Mouse (Mus musculus) hindbrain, embryonic 13.5 days (tissue): ENCODE data around the gene Rbm6. TPM values are rescaled to one million over a fixed set of nuclear protein-coding genes. Genes with fewer than 3 reads are reported as not detected.

Experiments
- ATAC-seq: fragments of 200-750 bp; cut with Nextera tagmentation; 2 replicates; pipeline ENCODE4 v1.8.0; 2017; ENCODE audit warnings: moderate TSS enrichment; ENCODE audit not compliant: low FRiP score
- H3K27ac ChIP-seq: fragments of 300-500 bp; sonication (generic); 2 replicates; pipeline ENCODE4 v1.5.1; 2015; ENCODE audit warnings: inconsistent platforms, mild to moderate bottlenecking, moderate library complexity
- H3K27me3 ChIP-seq: fragments of 300-500 bp; sonication (generic); 2 replicates; pipeline ENCODE4 v1.6.1; 2015; ENCODE audit warnings: mild to moderate bottlenecking, inconsistent platforms
- H3K36me3 ChIP-seq: fragments of 300-500 bp; sonication (generic); 2 replicates; pipeline ENCODE4 v1.6.1; 2015; ENCODE audit warnings: mild to moderate bottlenecking, inconsistent platforms
- H3K4me1 ChIP-seq: fragments of 300-500 bp; sonication (generic); replicated peaks from 2 replicates; pipeline ENCODE4 v1.6.1; 2015; ENCODE audit warnings: inconsistent platforms
- H3K4me2 ChIP-seq: fragments of 300-500 bp; sonication (generic); 2 replicates; pipeline ENCODE4 v1.6.1; 2015; ENCODE audit warnings: inconsistent platforms, mild to moderate bottlenecking, moderate library complexity
- H3K4me3 ChIP-seq: fragments of 300-500 bp; sonication (generic); 2 replicates; pipeline ENCODE4 v1.5.1; 2015; ENCODE audit warnings: mild to moderate bottlenecking, inconsistent platforms
- H3K9ac ChIP-seq: fragments of 300-500 bp; sonication (generic); 2 replicates; pipeline ENCODE4 v1.6.1; 2015; ENCODE audit warnings: mild to moderate bottlenecking, inconsistent platforms
- H3K9me3 ChIP-seq: fragments of 300-500 bp; sonication (generic); 2 replicates; pipeline ENCODE4 v1.6.1; 2016; ENCODE audit warnings: inconsistent platforms
- WGBS: fragments of 180-500 bp; shearing (Covaris S2); methylation state at CpG from one replicate; pipeline ENCODE4 v1.1.7; 2015; 5-methylcytosine and 5-hydroxymethylcytosine counted together
- polyA plus RNA-seq: library from polyadenylated mRNA; unstranded; fragments of >200 nt; fragmentation: Nextera tagmentation; extraction: Ambion mirVana; gene quantifications from 2 replicates; pipeline ENCODE4 v1.2.1, GENCODE M21; 2015

Rbm6 gene
- polyA plus RNA-seq, 1 experiment from 2014 or later, result 122 TPM

- no peaks in the 10 kb centered on the region for H3K9me3 ChIP-seq
- H3K9ac ChIP-seq, result no peak overlapping the region
- H3K4me2 ChIP-seq, result no peak overlapping the region
- peaks cover 3% of the 10 kb centered on the region; the same call in 1 of the 2 replicates for H3K4me1 ChIP-seq
- no peaks in the 10 kb centered on the region for H3K27me3 ChIP-seq
- no peak for ATAC-seq
- peaks cover 4% of the 10 kb centered on the region for H3K36me3 ChIP-seq
- H3K27ac ChIP-seq, result no peak overlapping the region
- 83% methylated on average over 1 of the region's 1 CpGs for WGBS
- no peak overlapping the region for H3K4me3 ChIP-seq
These were observed 8.5 kb downstream of the Rbm6 start for GRCm38 (mm10) chr9:107864493-107864892.

GRCm38 (mm10) chr9:107858343-107858742 lies 14.7 kb downstream of the Rbm6 start:
- WGBS, result 98% methylated on average over 3 of the region's 3 CpGs
- no peak overlapping the region for H3K9ac ChIP-seq
- H3K9me3 ChIP-seq, result no peaks in the 10 kb centered on the region
- no peak for ATAC-seq
- H3K27ac ChIP-seq, result no peak overlapping the region
- peaks cover 22% of the 10 kb centered on the region for H3K36me3 ChIP-seq
- H3K4me2 ChIP-seq, result no peak overlapping the region
- no peak overlapping the region for H3K4me3 ChIP-seq
- no peaks in the 10 kb centered on the region for H3K4me1 ChIP-seq
- no peaks in the 10 kb centered on the region for H3K27me3 ChIP-seq

DNA sequence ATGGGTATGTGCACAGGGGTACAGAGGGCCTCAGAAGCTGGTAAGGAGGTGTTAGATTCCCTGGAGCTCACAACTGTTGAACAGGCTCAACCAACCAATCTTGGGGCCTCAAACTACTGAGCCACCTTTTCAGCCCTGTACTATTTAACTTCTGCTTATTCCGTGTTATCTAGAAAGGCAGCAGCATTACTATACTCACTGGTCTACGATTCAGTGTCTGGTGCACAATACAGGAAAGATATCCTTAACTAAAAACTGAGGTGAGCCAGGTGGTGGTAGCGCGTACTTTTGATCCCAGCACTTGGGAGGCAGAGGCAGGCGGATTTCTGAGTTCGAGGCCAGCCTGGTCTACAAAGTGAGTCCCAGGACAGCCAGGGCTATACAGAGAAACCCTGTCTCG lies 24.1 kb downstream of the Rbm6 start:
- Histone ChIP-seq H3K4me2 (no peak overlapping the region), H3K4me1 (no peaks in the 10 kb centered on the region), H3K27ac (no peak overlapping the region), H3K4me3 (no peak overlapping the region), H3K36me3 (peaks cover 51% of the 10 kb centered on the region), H3K9ac (no peak overlapping the region), H3K9me3 (no peaks in the 10 kb centered on the region), H3K27me3 (no peaks in the 10 kb centered on the region)
- WGBS, result 96% methylated on average over 7 of the region's 7 CpGs
- ATAC-seq, result no peak

GRCm38 (mm10) chr9:107842709-107843108 lies 30.3 kb downstream of the Rbm6 start:
- Histone ChIP-seq H3K4me2 (no peak overlapping the region), H3K27me3 (no peaks in the 10 kb centered on the region), H3K36me3 (peaks cover 25% of the 10 kb centered on the region), H3K9me3 (no peaks in the 10 kb centered on the region), H3K4me3 (no peak overlapping the region), H3K4me1 (no peaks in the 10 kb centered on the region), H3K9ac (no peak overlapping the region), H3K27ac (no peak overlapping the region)
- WGBS, result 94% methylated on average over 2 of the region's 2 CpGs
- ATAC-seq, result no peak

DNA sequence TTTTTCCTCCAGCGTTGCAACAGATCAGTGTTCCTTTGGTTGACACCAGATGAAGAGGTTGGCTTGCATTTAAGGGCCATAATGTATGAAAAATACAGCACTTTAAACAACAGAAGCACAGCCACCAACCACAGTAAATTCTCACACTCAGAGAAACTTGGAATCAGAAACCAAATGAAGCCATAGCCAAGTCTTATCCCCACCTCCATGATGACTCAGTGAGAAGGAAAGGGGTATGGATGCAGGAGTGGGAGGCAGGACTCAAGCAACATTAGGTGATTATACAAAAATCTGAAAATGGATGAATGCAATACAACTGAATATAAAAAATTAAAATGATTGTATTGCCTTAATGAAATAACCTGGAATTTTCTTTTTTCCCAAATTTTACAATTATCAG lies 34.2 kb downstream of the Rbm6 start:
- H3K9me3 ChIP-seq, result no peaks in the 10 kb centered on the region
- H3K27me3 ChIP-seq, result no peaks in the 10 kb centered on the region
- H3K4me1 ChIP-seq, result no peaks in the 10 kb centered on the region
- H3K4me2 ChIP-seq, result no peak overlapping the region
- ATAC-seq, result no peak
- no peak overlapping the region for H3K4me3 ChIP-seq
- H3K9ac ChIP-seq, result no peak overlapping the region
- H3K27ac ChIP-seq, result no peak overlapping the region
- H3K36me3 ChIP-seq, result peaks cover 12% of the 10 kb centered on the region
- 97% methylated on average over 1 of the region's 1 CpGs for WGBS

GRCm38 (mm10) chr9:107833826-107834225 lies 39.2 kb downstream of the Rbm6 start:
- no peaks in the 10 kb centered on the region for H3K4me1 ChIP-seq
- no peaks in the 10 kb centered on the region for H3K9me3 ChIP-seq
- H3K4me2 ChIP-seq, result no peak overlapping the region
- H3K27me3 ChIP-seq, result no peaks in the 10 kb centered on the region
- no peak overlapping the region for H3K9ac ChIP-seq
- no peak for ATAC-seq
- H3K4me3 ChIP-seq, result no peak overlapping the region
- H3K36me3 ChIP-seq, result peaks cover 35% of the 10 kb centered on the region
- H3K27ac ChIP-seq, result no peak overlapping the region
- WGBS, result 92% methylated on average over 3 of the region's 3 CpGs

DNA sequence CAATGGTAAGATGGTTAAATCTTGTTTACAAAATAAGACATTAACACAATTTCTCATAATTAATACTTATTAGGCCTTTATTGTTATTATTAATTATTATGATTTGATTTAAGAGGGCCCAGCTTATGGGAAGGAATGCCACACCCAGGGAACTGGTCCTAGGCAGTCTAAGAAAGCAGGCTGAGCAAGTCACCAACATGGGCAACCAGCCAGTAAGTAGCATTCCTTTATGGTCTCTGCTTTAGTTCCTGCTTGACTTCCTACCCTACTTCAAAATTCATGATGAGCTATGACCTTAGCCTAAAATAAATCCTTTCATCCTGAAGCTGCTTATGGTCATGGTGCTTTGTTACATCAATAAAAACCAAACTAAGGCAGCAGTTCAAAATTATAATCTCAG lies 41.3 kb downstream of the Rbm6 start:
- ATAC-seq, result no peak
- Histone ChIP-seq H3K4me2 (no peak overlapping the region), H3K9me3 (no peaks in the 10 kb centered on the region), H3K36me3 (peaks cover 47% of the 10 kb centered on the region), H3K4me3 (no peak overlapping the region), H3K4me1 (no peaks in the 10 kb centered on the region), H3K27me3 (no peaks in the 10 kb centered on the region), H3K9ac (no peak overlapping the region), H3K27ac (no peak overlapping the region)

DNA sequence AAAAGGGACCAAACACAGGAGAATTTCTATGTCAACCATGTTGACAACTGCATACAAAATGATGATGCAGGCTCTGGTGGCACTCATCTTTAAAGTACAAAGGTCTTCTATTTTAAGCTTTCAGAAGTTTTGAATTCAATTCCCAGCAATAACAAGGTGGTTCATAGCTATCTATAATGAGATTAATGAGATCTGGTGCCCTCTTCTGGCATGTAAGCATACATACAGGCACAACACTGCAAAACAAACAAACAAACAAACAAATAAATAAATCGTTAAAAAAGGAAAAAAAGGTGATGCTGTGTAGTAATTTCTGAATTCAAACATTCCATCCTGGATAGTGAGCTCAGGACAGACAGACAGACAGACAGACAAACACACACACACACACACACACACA lies 60.9 kb downstream of the Rbm6 start:
- Histone ChIP-seq H3K4me3 (no peak overlapping the region), H3K9me3 (no peaks in the 10 kb centered on the region; the same call in 1 of the 2 replicates), H3K4me1 (no peaks in the 10 kb centered on the region), H3K36me3 (peaks cover 51% of the 10 kb centered on the region), H3K4me2 (no peak overlapping the region), H3K27ac (no peak overlapping the region), H3K9ac (no peak overlapping the region), H3K27me3 (no peaks in the 10 kb centered on the region)
- ATAC-seq, result no peak
- 96% methylated on average over 1 of the region's 1 CpGs for WGBS

DNA sequence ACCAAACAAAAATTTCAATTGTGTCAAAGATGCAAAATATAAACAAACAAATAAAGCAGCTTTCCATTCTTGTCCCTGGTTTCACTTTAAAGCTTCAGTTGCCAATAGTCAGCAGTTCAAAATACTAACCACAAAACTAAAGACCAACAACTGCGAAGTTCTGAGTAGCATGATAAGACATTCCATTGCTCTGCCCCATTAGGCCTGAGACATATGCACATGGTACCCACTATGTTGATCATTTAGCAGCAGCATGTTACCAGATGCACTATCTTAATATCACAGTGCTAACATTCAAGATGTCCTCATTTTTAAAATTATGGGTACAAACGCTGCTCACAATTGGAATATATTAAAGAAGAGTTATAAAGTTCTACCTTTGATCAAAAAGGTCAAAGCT lies 62.1 kb downstream of the Rbm6 start:
- WGBS, result 95% methylated on average over 2 of the region's 2 CpGs
- Histone ChIP-seq H3K4me1 (no peaks in the 10 kb centered on the region), H3K27me3 (no peaks in the 10 kb centered on the region), H3K9ac (no peak overlapping the region), H3K4me3 (no peak overlapping the region), H3K9me3 (no peaks in the 10 kb centered on the region), H3K27ac (no peak overlapping the region), H3K36me3 (peaks cover 45% of the 10 kb centered on the region), H3K4me2 (no peak overlapping the region)
- ATAC-seq, result no peak

GRCm38 (mm10) chr9:107791714-107792113 lies 81.3 kb downstream of the Rbm6 start:
- H3K27ac ChIP-seq, result no peak overlapping the region
- H3K4me2 ChIP-seq, result no peak overlapping the region
- ATAC-seq, result no peak
- no peaks in the 10 kb centered on the region for H3K27me3 ChIP-seq
- 87% methylated on average over 6 of the region's 6 CpGs for WGBS
- no peaks in the 10 kb centered on the region for H3K9me3 ChIP-seq
- peaks cover 72% of the 10 kb centered on the region for H3K36me3 ChIP-seq
- no peaks in the 10 kb centered on the region for H3K4me1 ChIP-seq
- H3K4me3 ChIP-seq, result no peak overlapping the region
- no peak overlapping the region for H3K9ac ChIP-seq

GRCm38 (mm10) chr9:107782536-107783203 lies 90.4 kb downstream of the Rbm6 start:
- no peak for ATAC-seq
- H3K9ac ChIP-seq, result no peak overlapping the region
- no peak overlapping the region for H3K4me2 ChIP-seq
- no peak overlapping the region for H3K4me3 ChIP-seq
- 96% methylated on average over 11 of the region's 11 CpGs for WGBS
- no peaks in the 10 kb centered on the region for H3K27me3 ChIP-seq
- peaks cover 86% of the 10 kb centered on the region for H3K36me3 ChIP-seq
- H3K9me3 ChIP-seq, result no peaks in the 10 kb centered on the region
- H3K27ac ChIP-seq, result no peak overlapping the region
- no peaks in the 10 kb centered on the region for H3K4me1 ChIP-seq

DNA sequence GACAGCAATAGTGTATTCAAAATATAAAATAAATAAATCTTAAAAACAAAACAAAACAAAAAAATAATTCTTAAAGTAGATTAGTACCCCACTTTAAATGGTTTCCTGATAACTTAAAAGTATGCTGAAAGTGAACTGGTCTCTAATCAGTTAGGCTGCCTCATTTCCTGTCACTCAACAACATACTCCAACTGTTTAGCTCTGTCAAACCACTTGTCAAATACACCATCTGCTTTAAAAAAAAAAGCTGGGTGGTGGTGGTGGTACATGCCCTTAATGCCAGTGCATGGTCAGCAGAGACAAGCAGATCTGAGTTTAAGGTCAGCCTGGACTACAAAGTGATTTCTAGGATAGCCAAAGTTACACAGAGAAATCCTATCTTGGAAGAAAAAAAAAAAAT lies 96.2 kb downstream of the Rbm6 start:
- Histone ChIP-seq H3K36me3 (peaks cover 76% of the 10 kb centered on the region), H3K27ac (no peak overlapping the region), H3K4me2 (no peak overlapping the region), H3K4me1 (0 out of 2 replicates have a peak, but pooled peaks cover under 1% of the 10 kb centered on the region), H3K9me3 (no peaks in the 10 kb centered on the region), H3K27me3 (no peaks in the 10 kb centered on the region), H3K4me3 (no peak overlapping the region), H3K9ac (no peak overlapping the region)
- ATAC-seq, result no peak

GRCm38 (mm10) chr9:107774411-107774810 lies 98.6 kb downstream of the Rbm6 start:
- Histone ChIP-seq H3K4me1 (peaks cover 8% of the 10 kb centered on the region), H3K9me3 (no peaks in the 10 kb centered on the region), H3K27me3 (no peaks in the 10 kb centered on the region), H3K4me2 (no peak overlapping the region), H3K36me3 (peaks cover 55% of the 10 kb centered on the region), H3K9ac (no peak overlapping the region), H3K27ac (no peak overlapping the region), H3K4me3 (no peak overlapping the region)
- 91% methylated on average over 3 of the region's 3 CpGs for WGBS
- ATAC-seq, result no peak
